Mouse (Mus musculus) gastrocnemius, postnatal 25 days (tissue): ENCODE measurements around the gene Kdelr3. TPM values are rescaled to one million over a fixed set of nuclear protein-coding genes. Genes with fewer than 3 reads are reported as not detected.

Source experiments
- DNase-seq: peaks from one replicate; pipeline ENCODE4 v3.0.0; 2022
- microRNA-seq, 2 experiments: library from miRNA; unstranded; fragments of <30 nt; microRNA quantifications; one replicate each; pipeline ENCODE4 v1.2.0; 2021; ENCODE audit warnings: borderline replicate concordance in 2 of 2
- total RNA-seq, 2 experiments: library from RNA; stranded (reverse); gene quantifications; 1 replicate in 1 of 2; 2 replicates in 1 of 2; pipeline ENCODE4 v1.2.3; 2021

Kdelr3 gene
- total RNA-seq, 2 experiments from 2014 or later, result 7.3 to 7.7 TPM

DNA sequence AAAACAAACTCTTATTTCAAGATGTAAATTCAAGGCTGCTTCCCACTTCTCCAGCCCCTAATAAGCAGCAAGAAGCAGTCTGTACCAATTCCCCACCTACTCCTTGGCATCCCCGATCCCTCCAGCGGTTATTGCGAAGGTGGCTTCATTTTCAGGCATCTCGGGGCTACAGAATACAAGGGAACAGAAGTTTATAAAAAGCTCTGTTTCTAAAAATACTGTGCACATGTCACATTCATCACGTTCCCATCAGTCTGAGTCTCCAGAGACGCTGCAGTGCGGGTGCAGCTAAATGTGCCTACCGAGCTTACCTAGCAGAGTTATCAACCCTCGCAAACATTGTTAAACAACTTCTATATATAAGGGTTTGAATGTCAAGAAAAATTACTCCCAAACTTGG lies 46.2 kb downstream of the Kdelr3 start:
- DNase-seq, result no peak

DNA sequence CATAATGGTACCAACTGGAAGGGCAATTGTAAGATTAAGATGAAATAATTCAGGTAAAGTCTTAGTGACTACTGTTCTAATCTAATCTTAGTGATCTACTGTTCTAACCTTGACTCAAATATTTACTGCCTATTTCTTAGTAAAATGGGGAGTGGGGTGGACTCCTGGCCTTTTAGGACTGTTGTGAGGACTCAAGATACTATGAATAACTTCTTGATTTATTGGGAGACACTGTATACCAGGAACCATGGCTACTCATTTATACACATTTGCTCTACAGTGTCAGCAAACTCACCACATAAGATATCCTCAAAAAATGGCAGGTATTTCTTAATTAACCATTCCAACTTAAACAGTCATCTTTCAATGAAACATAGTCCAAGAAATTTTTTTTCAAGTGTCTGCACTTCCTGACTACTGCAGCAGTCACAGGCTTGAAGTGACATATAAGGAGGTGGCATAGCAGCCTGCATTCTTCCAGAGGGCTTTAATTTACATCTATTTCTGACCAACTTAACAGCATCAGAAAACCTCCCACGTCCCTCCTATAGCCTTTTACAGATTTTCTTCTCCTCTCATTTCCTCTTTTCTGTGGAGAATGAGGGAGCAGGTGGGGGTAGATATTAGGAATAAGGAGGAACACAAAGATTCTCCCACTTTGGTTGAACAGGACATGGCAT lies 59.5 kb downstream of the Kdelr3 start:
- no peak for DNase-seq

DNA sequence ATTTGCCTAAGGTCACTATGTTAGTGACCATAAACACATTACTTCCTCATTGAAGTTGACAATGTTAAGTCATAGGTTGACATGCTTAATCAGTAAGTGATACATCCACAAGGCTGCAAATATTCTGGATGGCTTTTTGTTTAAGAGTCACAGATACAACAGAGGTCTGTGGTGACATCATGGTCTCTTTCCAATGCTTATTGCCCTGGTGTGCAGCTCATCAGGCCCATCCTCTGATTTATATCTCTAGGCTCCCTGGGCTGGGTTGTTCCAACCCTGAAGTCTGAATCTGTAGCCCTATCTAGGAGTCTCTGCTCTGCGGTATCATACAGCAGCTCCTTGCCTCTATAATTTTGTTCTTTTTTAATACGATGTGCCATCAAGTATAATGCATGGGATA lies 60.7 kb downstream of the Kdelr3 start:
- no peak for DNase-seq

Small RNAs within 50 kb of the gene (microRNA-seq; reads per million reads assigned to microRNA genes)
- gene Gm44302, result 0 to 0.74 reads per million in 2 experiments

Other genes starting within 250 kb of the Kdelr3 start
- gene Baiap2l2, start 230.9 kb upstream of the Kdelr3 start, total RNA-seq, result 1 to 10 TPM; 1.6 to 1.9 TPM
- 10 to 100 TPM; 15.0 to 16.0 TPM for gene Pla2g6, start 188.0 kb upstream of the Kdelr3 start, total RNA-seq
- 1 to 10 TPM; 2.7 to 3.8 TPM for gene Maff, start 169.8 kb upstream of the Kdelr3 start, total RNA-seq
- gene Tmem184b, start 112.8 kb upstream of the Kdelr3 start, total RNA-seq, result 10 to 100 TPM; 28.4 to 30.4 TPM
- gene Csnk1e, start 60.8 kb upstream of the Kdelr3 start, total RNA-seq, result 10 to 100 TPM; 43.1 to 43.9 TPM
- gene Kcnj4, start 11.2 kb upstream of the Kdelr3 start, total RNA-seq, result not detected
- gene Ddx17, start 30.3 kb downstream of the Kdelr3 start, total RNA-seq, result 10 to 100 TPM; 65.3 to 72.8 TPM
- not detected for gene Dmc1, start 88.7 kb downstream of the Kdelr3 start, total RNA-seq
- gene Fam227a, start 142.5 kb downstream of the Kdelr3 start, total RNA-seq, result under 1 TPM; 0.41 to 0.48 TPM
- gene Cby1, start 142.8 kb downstream of the Kdelr3 start, total RNA-seq, result 10 to 100 TPM; 14.3 to 15.8 TPM
- 10 to 100 TPM; 67.1 to 72.6 TPM for gene Tomm22, start 154.4 kb downstream of the Kdelr3 start, total RNA-seq
- 10 to 100 TPM; 12.1 to 16.0 TPM for gene Josd1, start 171.5 kb downstream of the Kdelr3 start, total RNA-seq
- gene Gtpbp1, start 174.4 kb downstream of the Kdelr3 start, total RNA-seq, result 10 to 100 TPM; 20.4 to 21.7 TPM
- 10 to 100 TPM; 70.7 to 76.5 TPM for gene Sun2, start 226.1 kb downstream of the Kdelr3 start, total RNA-seq